Mouse (Mus musculus) neural tube, embryonic 15.5 days (tissue): ENCODE results near the gene Git2. TPM values are rescaled to one million over a fixed set of nuclear protein-coding genes. Genes with fewer than 3 reads are reported as not detected.

Experiments
- microRNA-seq: library from miRNA; unstranded; fragments of <30 nt; microRNA quantifications from one replicate; pipeline ENCODE4, GENCODE M21; 2017
- polyA plus RNA-seq: library from polyadenylated mRNA; unstranded; fragments of >200 nt; fragmentation: Nextera tagmentation; extraction: Ambion mirVana; gene quantifications from 2 replicates; pipeline ENCODE4 v1.2.1, GENCODE M21; 2015

Git2 gene
- polyA plus RNA-seq, 1 experiment from 2014 or later, result 47.7 TPM

Small RNAs within 50 kb of the gene (microRNA-seq; reads per million reads assigned to microRNA genes)
- gene Mir7028, result not detected

Other genes starting within 250 kb of the Git2 start
- gene Fam222a, start 207.5 kb downstream of the Git2 start, polyA plus RNA-seq, result 4.7 and 5.3 TPM in 2 replicates
- gene Trpv4, start 117.1 kb downstream of the Git2 start, polyA plus RNA-seq, result 1.4 and 1.6 TPM in 2 replicates
- 39.2 and 69.0 TPM in 2 replicates for gene Gltp, start 84.5 kb downstream of the Git2 start, polyA plus RNA-seq
- gene Tchp, start 67.8 kb downstream of the Git2 start, polyA plus RNA-seq, result 14.1 and 15.6 TPM in 2 replicates
- gene Ankrd13a, start 840 bp downstream of the Git2 start, polyA plus RNA-seq, result 30.3 and 41.1 TPM in 2 replicates
- 254 and 302 TPM in 2 replicates for gene 1500011B03Rik, start 48.0 kb upstream of the Git2 start, polyA plus RNA-seq
- gene 4930519G04Rik, start 78.1 kb upstream of the Git2 start, polyA plus RNA-seq, result not detected in 2 replicates
- gene Gm9936, start 83.2 kb upstream of the Git2 start, polyA plus RNA-seq, result 2.0 and 2.1 TPM in 2 replicates
- 4.2 and 22.0 TPM in 2 replicates for gene Oasl2, start 121.4 kb upstream of the Git2 start, polyA plus RNA-seq
- 0.79 and 1.2 TPM in 2 replicates for gene Oasl1, start 147.7 kb upstream of the Git2 start, polyA plus RNA-seq
- gene 2210016L21Rik, start 166.6 kb upstream of the Git2 start, polyA plus RNA-seq, result 138 and 147 TPM in 2 replicates
- 0.05 and 1.6 TPM in 2 replicates for gene Hnf1a, start 195.6 kb upstream of the Git2 start, polyA plus RNA-seq
- 18.2 and 30.9 TPM in 2 replicates for gene Sppl3, start 235.6 kb upstream of the Git2 start, polyA plus RNA-seq